Mouse (Mus musculus) liver, adult 2 months (tissue): ENCODE data around the gene Wnt10a.

Experiments
- CTCF ChIP-seq: fragments of 200-500 bp; IDR thresholded peaks from 2 replicates; pipeline ENCODE4 v1.5.1; 2011; ENCODE audit warnings: low read depth, low read length, control low read depth
- POLR2A ChIP-seq: fragments of 200-500 bp; IDR thresholded peaks from 2 replicates; pipeline ENCODE4 v1.6.1; 2011; ENCODE audit warnings: low read length, control low read depth; ENCODE audit not compliant: insufficient read depth; ENCODE audit errors: extremely low read depth

DNA sequence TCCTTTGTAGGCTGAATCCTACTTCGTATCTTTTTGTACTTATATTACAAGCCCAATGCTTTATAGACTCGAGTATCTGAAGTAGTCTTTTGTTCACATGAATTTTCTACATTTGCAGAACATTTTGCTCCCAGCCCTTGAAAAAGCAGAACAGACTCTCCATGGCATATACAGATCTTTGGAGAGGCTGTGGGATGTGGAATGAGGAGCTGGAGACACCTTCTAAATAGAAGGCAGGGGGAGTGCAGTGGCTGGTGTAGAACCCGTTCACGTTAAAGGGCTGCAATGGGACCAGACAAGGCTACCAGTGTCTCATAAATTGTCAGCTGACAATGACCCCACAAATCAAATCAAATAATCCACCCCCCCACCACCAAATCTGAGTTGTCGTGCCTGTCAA lies 57.6 kb downstream of the Wnt10a start:
- TF ChIP-seq CTCF: no peak
- no peak for TF ChIP-seq POLR2A
